Mouse (Mus musculus) testis, adult 2 months (tissue): Measurements from ENCODE around the gene Thop1.

Experiments
- CTCF ChIP-seq: fragments of 200-500 bp; IDR thresholded peaks from 2 replicates; pipeline ENCODE4 v1.5.1; 2012; ENCODE audit warnings: low read depth, mild to moderate bottlenecking, inconsistent platforms, low read length, moderate library complexity; ENCODE audit not compliant: control insufficient read depth, insufficient read depth, insufficient replicate concordance
- POLR2A ChIP-seq: fragments of 200-500 bp; IDR thresholded peaks from 2 replicates; pipeline ENCODE4 v1.6.1; 2012; ENCODE audit warnings: low read depth, mild to moderate bottlenecking, inconsistent platforms, low read length, moderate library complexity; ENCODE audit not compliant: control insufficient read depth

- TF ChIP-seq CTCF (no peak), POLR2A (no peak)
These were observed 12.3 kb upstream of the Thop1 start for GRCm38 (mm10) chr10:81057406-81058130.
